Mouse (Mus musculus) lung, embryonic 16.5 days (tissue): ENCODE data around the gene Pth. TPM values are rescaled to one million over a fixed set of nuclear protein-coding genes. Genes with fewer than 3 reads are reported as not detected.

Experiments
- ATAC-seq: fragments of 200-750 bp; cut with Nextera tagmentation; 2 replicates; pipeline ENCODE4 v1.8.0; 2017; ENCODE audit warnings: low read depth, mild to moderate bottlenecking, moderate library complexity
- H3K27ac ChIP-seq: fragments of 300-500 bp; sonication (generic); 2 replicates; pipeline ENCODE4 v1.5.1; 2014; ENCODE audit warnings: mild to moderate bottlenecking, control low read depth, low read length
- H3K27me3 ChIP-seq: fragments of 300-500 bp; sonication (generic); 2 replicates; pipeline ENCODE4 v1.6.1; 2014; ENCODE audit warnings: low read depth, low read length, mixed read lengths; ENCODE audit not compliant: control insufficient read depth, insufficient read depth
- H3K36me3 ChIP-seq: fragments of 300-500 bp; sonication (generic); 2 replicates; pipeline ENCODE4 v1.6.1; 2014; ENCODE audit warnings: low read length; ENCODE audit not compliant: control insufficient read depth, insufficient read depth
- H3K4me1 ChIP-seq: fragments of 300-500 bp; sonication (generic); replicated peaks from 2 replicates; pipeline ENCODE4 v1.6.1; 2014; ENCODE audit warnings: low read length, mixed read lengths; ENCODE audit not compliant: control insufficient read depth, insufficient read depth
- H3K4me2 ChIP-seq: fragments of 300-500 bp; sonication (generic); 2 replicates; pipeline ENCODE4 v1.6.1; 2014; ENCODE audit warnings: low read depth, low read length, control low read depth
- H3K4me3 ChIP-seq: fragments of 300-500 bp; sonication (generic); 2 replicates; pipeline ENCODE4 v1.5.1; 2014; ENCODE audit warnings: mild to moderate bottlenecking, low read length, control low read depth
- H3K9ac ChIP-seq: fragments of 300-500 bp; sonication (generic); 2 replicates; pipeline ENCODE4 v1.6.1; 2014; ENCODE audit warnings: low read length, control low read depth
- H3K9me3 ChIP-seq: fragments of 300-500 bp; sonication (generic); 2 replicates; pipeline ENCODE4 v1.6.1; 2016; ENCODE audit warnings: low read length; ENCODE audit not compliant: control insufficient read depth
- WGBS: fragments of 180-500 bp; shearing (Covaris S2); extraction: QIAGEN DNeasy Blood & Tissue Kit; methylation state at CpG from one replicate; pipeline ENCODE4 v1.1.7; 2014; 5-methylcytosine and 5-hydroxymethylcytosine counted together
- polyA plus RNA-seq: library from polyadenylated mRNA; unstranded; fragments of >200 nt; fragmentation: Nextera tagmentation; extraction: Ambion mirVana; gene quantifications from 2 replicates; pipeline ENCODE4 v1.2.1, GENCODE M21; 2015

Gene Pth
- polyA plus RNA-seq, 1 experiment from 2014 or later = 0.23 TPM

GRCm38 (mm10) chr7:113408712-113409111 is 20.3 kb upstream of the Pth start:
- no peak for ATAC-seq
- H3K27ac ChIP-seq = no peak overlapping the region
- no peak overlapping the region for H3K4me3 ChIP-seq
- no peaks in the 10 kb centered on the region for H3K36me3 ChIP-seq
- H3K9me3 ChIP-seq = no peaks in the 10 kb centered on the region
- WGBS = 49% methylated on average over 5 of the region's 5 CpGs
- H3K9ac ChIP-seq = no peak overlapping the region
- H3K4me2 ChIP-seq = no peak overlapping the region
- H3K4me1 ChIP-seq = no peaks in the 10 kb centered on the region
- no peaks in the 10 kb centered on the region for H3K27me3 ChIP-seq

GRCm38 (mm10) chr7:113398083-113398482 is 9.7 kb upstream of the Pth start:
- Histone ChIP-seq H3K4me3 (no peak overlapping the region), H3K27ac (no peak overlapping the region), H3K4me2 (no peak overlapping the region), H3K27me3 (no peaks in the 10 kb centered on the region), H3K4me1 (no peaks in the 10 kb centered on the region), H3K9me3 (no peaks in the 10 kb centered on the region), H3K9ac (no peak overlapping the region), H3K36me3 (no peaks in the 10 kb centered on the region)
- no peak for ATAC-seq

- no peaks in the 10 kb centered on the region for H3K9me3 ChIP-seq
- H3K27me3 ChIP-seq = no peaks in the 10 kb centered on the region
- H3K9ac ChIP-seq = no peak overlapping the region
- H3K27ac ChIP-seq = no peak overlapping the region
- no peak for ATAC-seq
- H3K4me1 ChIP-seq = no peaks in the 10 kb centered on the region
- no peak overlapping the region for H3K4me2 ChIP-seq
- no peak overlapping the region for H3K4me3 ChIP-seq
- WGBS = 86% methylated on average over 4 of the region's 4 CpGs
- no peaks in the 10 kb centered on the region for H3K36me3 ChIP-seq
These were observed 8.3 kb upstream of the Pth start for GRCm38 (mm10) chr7:113396661-113397060.

GRCm38 (mm10) chr7:113391619-113392018 is 3.2 kb upstream of the Pth start:
- no peaks in the 10 kb centered on the region for H3K4me1 ChIP-seq
- no peak overlapping the region for H3K4me2 ChIP-seq
- H3K27ac ChIP-seq = no peak overlapping the region
- 60% methylated on average over 2 of the region's 2 CpGs for WGBS
- no peaks in the 10 kb centered on the region for H3K27me3 ChIP-seq
- H3K4me3 ChIP-seq = no peak overlapping the region
- H3K9me3 ChIP-seq = no peaks in the 10 kb centered on the region
- H3K9ac ChIP-seq = no peak overlapping the region
- ATAC-seq = no peak
- no peaks in the 10 kb centered on the region for H3K36me3 ChIP-seq

GRCm38 (mm10) chr7:113377875-113378658 is 10.3 kb downstream of the Pth start:
- peaks cover 2% of the 10 kb centered on the region; the same call in 1 of the 2 replicates for H3K4me1 ChIP-seq
- no peak overlapping the region for H3K9ac ChIP-seq
- 16% methylated on average over 7 of the region's 7 CpGs for WGBS
- peak; percentile 94 for ATAC-seq
- no peaks in the 10 kb centered on the region for H3K27me3 ChIP-seq
- H3K36me3 ChIP-seq = no peaks in the 10 kb centered on the region
- H3K4me2 ChIP-seq = peak overlapping the region; percentile 1; the same call in 1 of the 2 replicates
- no peak overlapping the region for H3K27ac ChIP-seq
- H3K4me3 ChIP-seq = no peak overlapping the region
- H3K9me3 ChIP-seq = no peaks in the 10 kb centered on the region

GRCm38 (mm10) chr7:113372682-113373081 is 15.7 kb downstream of the Pth start:
- ATAC-seq = no peak
- 68% methylated on average over 1 of the region's 1 CpGs for WGBS
- Histone ChIP-seq H3K4me1 (peaks cover 6% of the 10 kb centered on the region; the same call in 1 of the 2 replicates), H3K36me3 (no peaks in the 10 kb centered on the region), H3K4me2 (no peak overlapping the region), H3K27ac (no peak overlapping the region), H3K9ac (no peak overlapping the region), H3K4me3 (no peak overlapping the region), H3K27me3 (no peaks in the 10 kb centered on the region), H3K9me3 (no peaks in the 10 kb centered on the region)

- H3K4me2 ChIP-seq = peak overlapping the region; percentile 96
- no peaks in the 10 kb centered on the region for H3K27me3 ChIP-seq
- peak overlapping the region; percentile 81 for H3K27ac ChIP-seq
- H3K9ac ChIP-seq = peak overlapping the region; percentile 87
- no peaks in the 10 kb centered on the region for H3K36me3 ChIP-seq
- ATAC-seq = peak; percentile 77
- under 1% methylated on average over 44 of the region's 44 CpGs for WGBS
- no peaks in the 10 kb centered on the region for H3K9me3 ChIP-seq
- H3K4me3 ChIP-seq = peak overlapping the region; percentile 86
- peaks cover 8% of the 10 kb centered on the region; the same call in 1 of the 2 replicates for H3K4me1 ChIP-seq
These were observed 18.6 kb downstream of the Pth start for GRCm38 (mm10) chr7:113369620-113370340.

- Histone ChIP-seq H3K27me3 (no peaks in the 10 kb centered on the region), H3K27ac (peak within 1 kb of the TSS; percentile 81), H3K9me3 (no peaks in the 10 kb centered on the region), H3K4me3 (peak within 1 kb of the TSS; percentile 86), H3K4me2 (peak within 1 kb of the TSS; percentile 96), H3K36me3 (no peaks in the 10 kb centered on the region), H3K9ac (peak within 1 kb of the TSS; percentile 87), H3K4me1 (peaks cover 8% of the 10 kb centered on the region; the same call in 1 of the 2 replicates)
- under 1% methylated on average over 61 of the region's 64 CpGs for WGBS
- peak; percentile 100 for ATAC-seq
These were observed 19.4 kb downstream of the Pth start, which contains the start of gene Btbd10 for GRCm38 (mm10) chr7:113368746-113369619. TSS of gene Btbd10 (minus strand) at chr7:113369392.
